In the genomic region with DNA sequence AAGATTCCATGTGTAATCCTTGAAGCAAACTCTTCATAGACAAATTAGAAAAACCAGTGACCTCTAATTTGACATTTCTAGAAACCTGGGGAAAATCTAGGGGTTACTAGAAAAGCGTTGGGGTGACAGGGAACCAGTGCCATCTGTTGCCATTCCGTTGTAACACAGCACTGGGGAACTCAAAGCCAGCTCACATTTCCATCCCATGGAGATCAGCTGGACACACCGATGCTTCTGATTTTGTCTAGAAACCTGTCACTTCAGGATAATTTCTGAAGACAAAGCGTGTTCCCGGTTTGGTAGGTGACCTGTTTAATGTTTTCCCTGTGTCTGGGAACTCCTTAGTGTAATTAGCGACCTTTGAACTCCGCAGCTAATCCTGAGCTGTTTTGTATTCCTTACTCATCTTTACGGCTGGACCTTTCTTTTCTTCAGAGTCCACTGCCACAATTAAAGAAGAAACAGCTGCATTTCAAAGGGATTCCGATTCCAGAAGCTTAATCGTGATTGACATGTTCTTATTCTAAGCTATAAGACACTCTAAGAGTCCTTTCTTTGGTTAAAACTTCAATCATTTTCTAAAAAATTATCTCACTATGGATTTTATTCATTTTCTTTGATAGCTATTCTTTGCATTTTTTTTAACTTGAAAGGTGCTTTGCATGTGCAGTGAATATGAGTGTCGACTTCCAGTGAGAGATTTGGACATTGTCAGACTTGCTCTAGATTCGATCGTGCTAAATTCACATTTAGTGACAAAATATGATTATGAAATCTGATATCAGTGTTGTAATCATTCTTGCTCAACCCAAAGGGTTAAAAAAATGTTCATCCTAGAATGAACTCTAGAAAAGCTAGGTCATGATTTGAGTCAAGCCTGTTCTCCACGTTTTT, we compare ENCODE assay signal across 16 mouse cellular contexts. TPM values are rescaled to one million over a fixed set of nuclear protein-coding genes. Genes with fewer than 3 reads are reported as not detected.
DNase-seq lines count a peak whose midpoint lies in the region; ATAC-seq lines count a peak whose summit lies in the region.
"Had no signal": no experiment of that assay in that cellular context is flagged by ENCODE, and none has a peak within 500 bp of the region (broad histone marks: within the 10 kb centered on the region; RNA-seq: fewer than 3 reads in every experiment).

No protein-coding gene starts in this region.

- H3K9me3 ChIP-seq in midbrain, embryonic 10.5 days (replicated peaks): no peaks in the 10 kb centered on the region
- no peaks in the 10 kb centered on the region for H3K9me3 ChIP-seq in midbrain, embryonic 15.5 days
- H3K9me3 ChIP-seq in embryonic facial prominence, embryonic 10.5 days: no peaks in the 10 kb centered on the region
- no peaks in the 10 kb centered on the region for H3K9me3 ChIP-seq in kidney, embryonic 16.5 days (ENCODE audit: low read length)
- no peaks in the 10 kb centered on the region for H3K9me3 ChIP-seq in heart, embryonic 11.5 days (replicated peaks; ENCODE audit: control insufficient read depth, low read length)
- H3K9me3 ChIP-seq: limb, embryonic 12.5 days had no signal

- DNase-seq in midbrain, embryonic 10.5 days (ENCODE audit: low spot score): peak; percentile 71
- DNase-seq in embryonic facial prominence, embryonic 10.5 days (ENCODE audit: low spot score): peak; percentile 28
- peak; percentile 26 for DNase-seq in retina, embryonic 14.5 days (ENCODE audit: low spot score)
- DNase-seq in MN1 (ENCODE audit: low spot score): no peak
- no peak for DNase-seq in thymus, postnatal 14 days
- DNase-seq: adrenal gland, postnatal 10 days; cerebellum, adult 8-10 months; spleen, adult 18-20 months; thymus, postnatal 25 days had no signal

- peaks cover 26% of the 10 kb centered on the region for H3K36me3 ChIP-seq in midbrain, embryonic 10.5 days
- H3K36me3 ChIP-seq in midbrain, embryonic 15.5 days (replicated peaks): peaks cover 2% of the 10 kb centered on the region; the same call in 1 of the 2 replicates
- H3K36me3 ChIP-seq in embryonic facial prominence, embryonic 10.5 days (replicated peaks): peaks cover 18% of the 10 kb centered on the region
- H3K36me3 ChIP-seq in kidney, embryonic 16.5 days (ENCODE audit: insufficient read depth, low read length): 0 out of 2 replicates have a peak, but pooled peaks cover 11% of the 10 kb centered on the region
- H3K36me3 ChIP-seq in heart, embryonic 11.5 days (ENCODE audit: control insufficient read depth, insufficient read depth, low read length): no peaks in the 10 kb centered on the region

- WGBS in midbrain, embryonic 10.5 days: 21% methylated on average over 14 of the region's 14 CpGs
- WGBS in midbrain, embryonic 15.5 days: 14% methylated on average over 14 of the region's 14 CpGs
- 36% methylated on average over 14 of the region's 14 CpGs for WGBS in embryonic facial prominence, embryonic 10.5 days
- WGBS in kidney, embryonic 16.5 days: 49% methylated on average over 14 of the region's 14 CpGs
- 80% methylated on average over 14 of the region's 14 CpGs for WGBS in heart, embryonic 11.5 days (ENCODE audit: insufficient replicate concordance)

- peaks cover 67% of the 10 kb centered on the region for H3K4me1 ChIP-seq in midbrain, embryonic 10.5 days
- peaks cover 9% of the 10 kb centered on the region; the same call in 1 of the 2 replicates for H3K4me1 ChIP-seq in midbrain, embryonic 15.5 days
- H3K4me1 ChIP-seq in embryonic facial prominence, embryonic 10.5 days: peaks cover 28% of the 10 kb centered on the region
- H3K4me1 ChIP-seq in kidney, embryonic 16.5 days (ENCODE audit: insufficient read depth, low read length): 0 out of 2 replicates have a peak, but pooled peaks cover 11% of the 10 kb centered on the region
- no peaks in the 10 kb centered on the region for H3K4me1 ChIP-seq in heart, embryonic 11.5 days (ENCODE audit: control insufficient read depth, insufficient read depth, low read length)
- H3K4me1 ChIP-seq: limb, embryonic 12.5 days had no signal

- ATAC-seq in midbrain, embryonic 15.5 days (replicated peaks): no peak
- ATAC-seq in kidney, embryonic 16.5 days (ENCODE audit: low FRiP score, low TSS enrichment): peak; percentile 35; the same call in 1 of the 2 replicates
- ATAC-seq in heart, embryonic 11.5 days (replicated peaks; ENCODE audit: insufficient number of reproducible peaks, low FRiP score, low TSS enrichment): no peak

- H3K9ac ChIP-seq in midbrain, embryonic 15.5 days: no peak overlapping the region
- no peak overlapping the region for H3K9ac ChIP-seq in kidney, embryonic 16.5 days (replicated peaks; ENCODE audit: low read length)
- no peak overlapping the region for H3K9ac ChIP-seq in heart, embryonic 11.5 days (ENCODE audit: low read depth, low read length)
- H3K9ac ChIP-seq: hindbrain, embryonic 14.5 days; limb, embryonic 12.5 days had no signal

- no peak overlapping the region for H3K4me3 ChIP-seq in midbrain, embryonic 10.5 days
- H3K4me3 ChIP-seq in midbrain, embryonic 15.5 days: no peak overlapping the region
- no peak overlapping the region for H3K4me3 ChIP-seq in embryonic facial prominence, embryonic 10.5 days
- H3K4me3 ChIP-seq in kidney, embryonic 16.5 days (ENCODE audit: low read length): no peak overlapping the region
- H3K4me3 ChIP-seq in heart, embryonic 11.5 days (ENCODE audit: low read depth, low read length): no peak overlapping the region
- H3K4me3 ChIP-seq: erythroblast, embryonic 14.5 days; layer of hippocampus, adult 2 months; limb, embryonic 12.5 days had no signal

- no peak overlapping the region for H3K4me2 ChIP-seq in midbrain, embryonic 15.5 days
- H3K4me2 ChIP-seq in kidney, embryonic 16.5 days (replicated peaks; ENCODE audit: low read depth, low read length): no peak overlapping the region
- H3K4me2 ChIP-seq in heart, embryonic 11.5 days: no peak overlapping the region
- H3K4me2 ChIP-seq: hindbrain, embryonic 14.5 days; limb, embryonic 12.5 days had no signal

- peaks cover 10% of the 10 kb centered on the region for H3K27me3 ChIP-seq in midbrain, embryonic 10.5 days (ENCODE audit: low read depth, poor library complexity, severe bottlenecking)
- no peaks in the 10 kb centered on the region for H3K27me3 ChIP-seq in midbrain, embryonic 15.5 days (replicated peaks)
- no peaks in the 10 kb centered on the region for H3K27me3 ChIP-seq in embryonic facial prominence, embryonic 10.5 days (replicated peaks; ENCODE audit: low read depth, poor library complexity, severe bottlenecking)
- no peaks in the 10 kb centered on the region for H3K27me3 ChIP-seq in kidney, embryonic 16.5 days (ENCODE audit: insufficient read depth, low read length)
- no peaks in the 10 kb centered on the region for H3K27me3 ChIP-seq in heart, embryonic 11.5 days (ENCODE audit: control insufficient read depth, insufficient read depth, low read length)
- H3K27me3 ChIP-seq: limb, embryonic 12.5 days had no signal

- peak overlapping the region; percentile 85 for H3K27ac ChIP-seq in midbrain, embryonic 10.5 days (replicated peaks)
- no peak overlapping the region for H3K27ac ChIP-seq in midbrain, embryonic 15.5 days
- no peak overlapping the region for H3K27ac ChIP-seq in embryonic facial prominence, embryonic 10.5 days (replicated peaks)
- H3K27ac ChIP-seq in kidney, embryonic 16.5 days (ENCODE audit: low read length): no peak overlapping the region
- H3K27ac ChIP-seq in heart, embryonic 11.5 days (ENCODE audit: low read depth, low read length): no peak overlapping the region
- H3K27ac ChIP-seq: hindbrain, embryonic 14.5 days; layer of hippocampus, adult 2 months; limb, embryonic 12.5 days had no signal

RNA-seq across cellular contexts. Expression of gene Exoc5, which starts 21.9 kb away (rescaled TPM):
- polyA plus RNA-seq in midbrain, embryonic 10.5 days (2016; fragmentation: Nextera tagmentation; extraction: Ambion mirVana): 78.4 and 87.4 TPM in 2 replicates
- polyA plus RNA-seq in midbrain, embryonic 15.5 days (2015; fragmentation: Nextera tagmentation; extraction: Ambion mirVana): 70.5 and 73.0 TPM in 2 replicates
- polyA plus RNA-seq in embryonic facial prominence, embryonic 10.5 days (2016; fragmentation: Nextera tagmentation; extraction: Ambion mirVana): 58.4 TPM in 2 replicates
- 40.4 and 42.5 TPM in 2 replicates for polyA plus RNA-seq in kidney, embryonic 16.5 days (2015; fragmentation: Nextera tagmentation; extraction: Ambion mirVana)
- 44.6 and 50.5 TPM in 2 replicates for polyA plus RNA-seq in heart, embryonic 11.5 days (2014; fragmentation: Nextera tagmentation; extraction: Ambion mirVana)

RNA-seq across cellular contexts. Expression of gene Ap5m1, which starts 22.5 kb away (rescaled TPM):
- 34.2 and 34.7 TPM in 2 replicates for polyA plus RNA-seq in midbrain, embryonic 10.5 days (2016; fragmentation: Nextera tagmentation; extraction: Ambion mirVana)
- polyA plus RNA-seq in midbrain, embryonic 15.5 days (2015; fragmentation: Nextera tagmentation; extraction: Ambion mirVana): 19.0 and 22.2 TPM in 2 replicates
- 26.2 and 26.6 TPM in 2 replicates for polyA plus RNA-seq in embryonic facial prominence, embryonic 10.5 days (2016; fragmentation: Nextera tagmentation; extraction: Ambion mirVana)
- polyA plus RNA-seq in kidney, embryonic 16.5 days (2015; fragmentation: Nextera tagmentation; extraction: Ambion mirVana): 26.5 and 28.7 TPM in 2 replicates
- polyA plus RNA-seq in heart, embryonic 11.5 days (2014; fragmentation: Nextera tagmentation; extraction: Ambion mirVana): 23.6 and 26.0 TPM in 2 replicates

Comparison
In these comparisons a context has a peak if more than half of its experiments do, and no peak if none do; other contexts are left out.
1. DNase-seq: peak in midbrain, embryonic 10.5 days (single experiment), embryonic facial prominence, embryonic 10.5 days (single experiment) and retina, embryonic 14.5 days (single experiment); none in MN1 (single experiment) and thymus, postnatal 14 days (single experiment).